Mouse (Mus musculus) liver (tissue): ENCODE measurements around the gene Aloxe3.

Source experiments
- DNase-seq: peaks from one replicate; pipeline ENCODE4 v3.0.0-alpha.2; 2020; ENCODE audit warnings: mixed read lengths

Gene Aloxe3

GRCm38 (mm10) chr11:69185031-69185430, 59.3 kb downstream of the Aloxe3 start:
- peak; percentile 1 for DNase-seq

GRCm38 (mm10) chr11:69185936-69186335, 60.2 kb downstream of the Aloxe3 start:
- DNase-seq, result peak; percentile 1

GRCm38 (mm10) chr11:69192840-69193239, 67.1 kb downstream of the Aloxe3 start:
- peak; percentile 17 for DNase-seq

- no peak for DNase-seq
These were observed 71.1 kb downstream of the Aloxe3 start for GRCm38 (mm10) chr11:69196766-69197165.

GRCm38 (mm10) chr11:69197194-69197593, 71.5 kb downstream of the Aloxe3 start:
- no peak for DNase-seq

GRCm38 (mm10) chr11:69197743-69198142, 72.0 kb downstream of the Aloxe3 start, which contains the start of gene Alox8:
Gene Alox8, minus strand, starts transcription at chr11:69197843.
- DNase-seq, result no peak
